Mouse (Mus musculus) adrenal gland, postnatal 10 days (tissue): ENCODE data around the gene Cox5a. TPM values are rescaled to one million over a fixed set of nuclear protein-coding genes. Genes with fewer than 3 reads are reported as not detected.

ENCODE experiments used
- DNase-seq: peaks from one replicate; pipeline ENCODE4 v3.0.0; 2021; ENCODE audit warnings: mixed read lengths
- total RNA-seq, 2 experiments: library from RNA; stranded (reverse); gene quantifications; 2 replicates each; pipeline ENCODE4 v1.2.3; 2021

Gene Cox5a
- total RNA-seq, 2 experiments from 2014 or later = 1,277 to 1,442 TPM

GRCm38 (mm10) chr9:57562896-57563372 is 41.9 kb downstream of the Cox5a start:
- DNase-seq = peak; percentile 33

- DNase-seq = no peak
These were observed 43.5 kb downstream of the Cox5a start for GRCm38 (mm10) chr9:57564609-57565008.

- peak; percentile 49 for DNase-seq
These were observed 44.7 kb downstream of the Cox5a start for GRCm38 (mm10) chr9:57565741-57566221.

GRCm38 (mm10) chr9:57566846-57567245 is 45.8 kb downstream of the Cox5a start:
- no peak for DNase-seq

GRCm38 (mm10) chr9:57568500-57568899 is 47.4 kb downstream of the Cox5a start:
- no peak for DNase-seq

GRCm38 (mm10) chr9:57574397-57574796 is 53.3 kb downstream of the Cox5a start:
- DNase-seq = no peak

GRCm38 (mm10) chr9:57575577-57575976 is 54.5 kb downstream of the Cox5a start:
- DNase-seq = no peak

GRCm38 (mm10) chr9:57577144-57577849 is 56.2 kb downstream of the Cox5a start:
- no peak for DNase-seq

Other genes with a start within 250 kb of the Cox5a start
- gene Ppcdc, start 81.2 kb upstream of the Cox5a start, total RNA-seq = 10 to 100 TPM; 13.9 to 21.9 TPM
- gene Scamp5, start 53.2 kb upstream of the Cox5a start, total RNA-seq = 10 to 100 TPM; 15.2 to 19.9 TPM
- 1 to 10 TPM; 1.8 to 3.6 TPM for gene Rpp25, start 17.2 kb upstream of the Cox5a start, total RNA-seq
- gene Fam219b, start 16.3 kb downstream of the Cox5a start, total RNA-seq = 10 to 100 TPM; 19.6 to 23.4 TPM
- gene Mpi, start 31.5 kb downstream of the Cox5a start, total RNA-seq = 10 to 100 TPM; 31.1 to 47.1 TPM
- 10 to 100 TPM; 42.9 to 48.5 TPM for gene Scamp2, start 39.7 kb downstream of the Cox5a start, total RNA-seq
- 10 to 100 TPM in 1 of 2 experiments, 1 to 10 TPM in 1; 9.2 to 17.0 TPM for gene Ulk3, start 68.2 kb downstream of the Cox5a start, total RNA-seq
- gene Cplx3, start 85.0 kb downstream of the Cox5a start, total RNA-seq = not detected
- gene Lman1l, start 99.5 kb downstream of the Cox5a start, total RNA-seq = not detected
- gene Csk, start 132.4 kb downstream of the Cox5a start, total RNA-seq = 10 to 100 TPM; 61.5 to 63.7 TPM
- 10 to 100 TPM; 14.5 to 36.5 TPM for gene Cyp1a2, start 162.4 kb downstream of the Cox5a start, total RNA-seq
- gene Cyp1a1, start 166.7 kb downstream of the Cox5a start, total RNA-seq = under 1 TPM; 0.15 to 0.45 TPM
- gene Edc3, start 187.3 kb downstream of the Cox5a start, total RNA-seq = 10 to 100 TPM; 11.7 to 12.0 TPM
- gene Clk3, start 244.6 kb downstream of the Cox5a start, total RNA-seq = 10 to 100 TPM; 65.3 to 79.1 TPM